Mouse (Mus musculus): ENCODE measurements around the gene Tef.

- no peak for TF ChIP-seq CTCF (IDR thresholded peaks at IDR 0.05; ENCODE audit: low read depth, low read length)
- no peak for TF ChIP-seq EP300 (IDR thresholded peaks at IDR 0.05; ENCODE audit: insufficient read depth, low read depth, low read length)
- no peak for TF ChIP-seq POLR2A (IDR thresholded peaks at IDR 0.05; ENCODE audit: insufficient read depth, low read length)
These were observed 11.9 kb downstream of the Tef start for GRCm38 (mm10) chr15:81813986-81814705.

Measured in ES-Bruce4 (cell line).